Mouse (Mus musculus) sigmoid colon, adult 10 weeks (tissue): Measurements from ENCODE around the gene Tgds. TPM values are rescaled to one million over a fixed set of nuclear protein-coding genes. Genes with fewer than 3 reads are reported as not detected.

Experiments used
- polyA plus RNA-seq: library from polyadenylated mRNA; stranded (reverse); fragments of 350-450 nt; fragmentation: Illumina TruSeq; extraction: RNeasy Lipid Tissue Mini Kit (QIAGEN cat#74804); gene quantifications from one replicate; pipeline ENCODE4 v1.2.3, GENCODE M21; 2014; ENCODE audit warnings: low read depth, low replicate concordance

The Tgds gene
- polyA plus RNA-seq = 28.0 TPM

GRCm38 (mm10) chr14:118132642-118132977 lies at the start of gene Tgds:
Gene Tgds (minus strand): TSS chr14:118132755.

GRCm38 (mm10) chr14:118136744-118137452 lies 4.3 kb upstream of the Tgds start, which contains the start of gene Gpr180:
Gene Gpr180 (plus strand): TSS chr14:118137158.

Other genes starting within 250 kb of the Tgds start
- gene Dct, start 80.5 kb downstream of the Tgds start, polyA plus RNA-seq = 0.60 TPM
- 4.9 TPM for gene Gpr180, start 4.4 kb upstream of the Tgds start, polyA plus RNA-seq
- gene Sox21, start 104.3 kb upstream of the Tgds start, polyA plus RNA-seq = 3.2 TPM
- not detected for gene Gm9376, start 134.2 kb upstream of the Tgds start, polyA plus RNA-seq